Mouse (Mus musculus): ENCODE data around the gene Alg9. TPM values are rescaled to one million over a fixed set of nuclear protein-coding genes. Genes with fewer than 3 reads are reported as not detected.

Gene Alg9
- 10 to 100 TPM; 27.3 to 28.0 TPM for total RNA-seq (2021)
- long read RNA-seq, transcript Alg9-201 (15 exons, 2,873 nt): major isoform, 20 of 41 reads
- long read RNA-seq, partial matches to known transcripts: 2 of 41 reads
- long read RNA-seq, other reads (novel, unspliced or antisense): 17 of 41 reads

GRCm38 (mm10) chr9:50774991-50775612 lies at the start of gene Alg9, which contains the start of gene 1110032A03Rik:
TSS of gene Alg9 (plus strand) at chr9:50775019.
TSS of gene 1110032A03Rik (minus strand) at chr9:50775520.
- DNase-seq (ENCODE audit: low spot score in 2 of 2): peak; percentile 84 to 94

- DNase-seq (ENCODE audit: low spot score in 2 of 2): no peak
These were observed 48.8 kb upstream of the Alg9 start for GRCm38 (mm10) chr9:50725921-50726590.

- peak; percentile 39 to 54 for DNase-seq (ENCODE audit: low spot score in 2 of 2)
These were observed 47.5 kb upstream of the Alg9 start for GRCm38 (mm10) chr9:50727171-50727924.

- DNase-seq (ENCODE audit: low spot score in 2 of 2): peak; percentile 86 to 89
These were observed 46.7 kb upstream of the Alg9 start for GRCm38 (mm10) chr9:50727925-50728651.

- DNase-seq (ENCODE audit: low spot score in 2 of 2): no peak
These were observed 45.2 kb upstream of the Alg9 start for GRCm38 (mm10) chr9:50729600-50729999.

GRCm38 (mm10) chr9:50732560-50732959 lies 42.3 kb upstream of the Alg9 start:
- DNase-seq (ENCODE audit: low spot score in 2 of 2): no peak

GRCm38 (mm10) chr9:50734989-50735388 lies 39.8 kb upstream of the Alg9 start:
- peak; percentile 44 to 85 for DNase-seq (ENCODE audit: low spot score in 2 of 2)

GRCm38 (mm10) chr9:50738914-50739870 lies 35.6 kb upstream of the Alg9 start, which contains the start of gene Dixdc1:
TSS of gene Dixdc1 (minus strand) at chr9:50739517.
- peak; percentile 91 to 95 for DNase-seq (ENCODE audit: low spot score in 2 of 2)

GRCm38 (mm10) chr9:50740867-50741784 lies 33.7 kb upstream of the Alg9 start:
- DNase-seq (ENCODE audit: low spot score in 2 of 2): no peak

- DNase-seq (ENCODE audit: low spot score in 2 of 2): no peak
These were observed 32.6 kb upstream of the Alg9 start for GRCm38 (mm10) chr9:50742261-50742660.

- DNase-seq (ENCODE audit: low spot score in 2 of 2): no peak
These were observed 32.1 kb upstream of the Alg9 start for GRCm38 (mm10) chr9:50742744-50743143.

GRCm38 (mm10) chr9:50745806-50746205 lies 29.0 kb upstream of the Alg9 start:
- no peak for DNase-seq (ENCODE audit: low spot score in 2 of 2)

- no peak for DNase-seq (ENCODE audit: low spot score in 2 of 2)
These were observed 28.6 kb upstream of the Alg9 start, which contains the start of gene 2310030G06Rik for GRCm38 (mm10) chr9:50746214-50746677. TSS of gene 2310030G06Rik (minus strand) at chr9:50746536.

- no peak for DNase-seq (ENCODE audit: low spot score in 2 of 2)
These were observed 24.1 kb upstream of the Alg9 start for GRCm38 (mm10) chr9:50750706-50751105.

- DNase-seq (ENCODE audit: low spot score in 2 of 2): no peak
These were observed 23.5 kb upstream of the Alg9 start, which contains the start of gene Cryab for GRCm38 (mm10) chr9:50751323-50751722. TSS of gene Cryab (plus strand) at chr9:50751325.

- no peak for DNase-seq (ENCODE audit: low spot score in 2 of 2)
These were observed 22.7 kb upstream of the Alg9 start, which contains the start of gene Hspb2 for GRCm38 (mm10) chr9:50752054-50752602. TSS of gene Hspb2 (minus strand) at chr9:50752354.

GRCm38 (mm10) chr9:50752784-50753615 lies 21.8 kb upstream of the Alg9 start:
- peak; percentile 60 to 80 for DNase-seq (ENCODE audit: low spot score in 2 of 2)
